Mouse (Mus musculus) forebrain, embryonic 12.5 days (tissue): ENCODE results near the gene Gm10203. TPM values are rescaled to one million over a fixed set of nuclear protein-coding genes. Genes with fewer than 3 reads are reported as not detected.
"Not testable (repeated sequence)": the region's sequence is repeated elsewhere in the genome, so short reads cannot be mapped to it uniquely, and the experiment has no call there.

Source experiments
- ATAC-seq: fragments of 200-750 bp; cut with Nextera tagmentation; 2 replicates; pipeline ENCODE4 v1.8.0; 2017; ENCODE audit warnings: moderate TSS enrichment; ENCODE audit not compliant: low FRiP score
- H3K27ac ChIP-seq: fragments of 300-500 bp; sonication (generic); 2 replicates; pipeline ENCODE4 v1.5.1; 2016; ENCODE audit warnings: mild to moderate bottlenecking
- H3K27me3 ChIP-seq: fragments of 300-500 bp; sonication (generic); 2 replicates; pipeline ENCODE4 v1.6.1; 2016; ENCODE audit warnings: mild to moderate bottlenecking
- H3K36me3 ChIP-seq: fragments of 300-500 bp; sonication (generic); replicated peaks from 2 replicates; pipeline ENCODE4 v1.6.1; 2016; ENCODE audit warnings: mild to moderate bottlenecking
- H3K4me1 ChIP-seq: fragments of 300-500 bp; sonication (generic); 2 replicates; pipeline ENCODE4 v1.6.1; 2016
- H3K4me2 ChIP-seq: fragments of 300-500 bp; sonication (generic); 2 replicates; pipeline ENCODE4 v1.6.1; 2016; ENCODE audit warnings: mild to moderate bottlenecking, moderate library complexity
- H3K4me3 ChIP-seq: fragments of 300-500 bp; sonication (generic); replicated peaks from 2 replicates; pipeline ENCODE4 v1.5.1; 2016; ENCODE audit warnings: mild to moderate bottlenecking
- H3K9ac ChIP-seq: fragments of 300-500 bp; sonication (generic); 2 replicates; pipeline ENCODE4 v1.6.1; 2016; ENCODE audit warnings: mild to moderate bottlenecking
- H3K9me3 ChIP-seq: fragments of 300-500 bp; sonication (generic); 2 replicates; pipeline ENCODE4 v1.6.1; 2016
- WGBS: fragments of 180-500 bp; shearing (Covaris S2); methylation state at CpG from one replicate; pipeline ENCODE4 v1.1.7; 2016; 5-methylcytosine and 5-hydroxymethylcytosine counted together
- polyA plus RNA-seq: library from polyadenylated mRNA; unstranded; fragments of >200 nt; fragmentation: Nextera tagmentation; extraction: Ambion mirVana; gene quantifications from 2 replicates; pipeline ENCODE4 v1.2.1, GENCODE M21; 2016

Gm10203 gene
- polyA plus RNA-seq, 1 experiment from 2014 or later = not detected

DNA sequence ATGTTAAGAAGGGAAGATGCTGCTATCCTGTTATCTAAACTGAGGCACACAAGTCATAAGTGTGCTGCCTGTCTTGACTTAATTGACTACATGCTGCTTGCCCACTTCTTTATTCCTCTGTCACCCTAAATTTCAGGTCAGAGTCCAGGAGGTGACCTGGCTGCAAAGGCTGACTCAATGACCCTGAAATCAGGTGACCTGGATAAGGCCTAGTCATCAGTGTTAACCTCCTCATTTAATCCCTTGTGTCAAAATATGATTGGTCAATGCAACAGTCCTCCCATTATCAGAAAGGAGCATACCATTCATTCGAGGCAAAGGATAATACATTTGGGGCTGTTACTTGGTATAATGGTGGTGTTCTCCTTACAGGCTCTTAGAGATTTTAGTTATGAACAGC is 9.5 kb downstream of the Gm10203 start, which contains the start of gene Etfbkmt:
Gene Etfbkmt, plus strand, starts transcription at position 379 of the 400 bp plus-strand sequence.
- ATAC-seq = no peak
- Histone ChIP-seq H3K9ac (no peak within 1 kb of the TSS), H3K4me2 (no peak within 1 kb of the TSS), H3K27ac (no peak within 1 kb of the TSS), H3K36me3 (0 out of 2 replicates have a peak, but pooled peaks cover 5% of the 10 kb centered on the region), H3K4me3 (no peak within 1 kb of the TSS), H3K27me3 (no peaks in the 10 kb centered on the region), H3K4me1 (peaks cover 14% of the 10 kb centered on the region), H3K9me3 (no peaks in the 10 kb centered on the region)
- 86% methylated on average over 1 of the region's 1 CpGs for WGBS

DNA sequence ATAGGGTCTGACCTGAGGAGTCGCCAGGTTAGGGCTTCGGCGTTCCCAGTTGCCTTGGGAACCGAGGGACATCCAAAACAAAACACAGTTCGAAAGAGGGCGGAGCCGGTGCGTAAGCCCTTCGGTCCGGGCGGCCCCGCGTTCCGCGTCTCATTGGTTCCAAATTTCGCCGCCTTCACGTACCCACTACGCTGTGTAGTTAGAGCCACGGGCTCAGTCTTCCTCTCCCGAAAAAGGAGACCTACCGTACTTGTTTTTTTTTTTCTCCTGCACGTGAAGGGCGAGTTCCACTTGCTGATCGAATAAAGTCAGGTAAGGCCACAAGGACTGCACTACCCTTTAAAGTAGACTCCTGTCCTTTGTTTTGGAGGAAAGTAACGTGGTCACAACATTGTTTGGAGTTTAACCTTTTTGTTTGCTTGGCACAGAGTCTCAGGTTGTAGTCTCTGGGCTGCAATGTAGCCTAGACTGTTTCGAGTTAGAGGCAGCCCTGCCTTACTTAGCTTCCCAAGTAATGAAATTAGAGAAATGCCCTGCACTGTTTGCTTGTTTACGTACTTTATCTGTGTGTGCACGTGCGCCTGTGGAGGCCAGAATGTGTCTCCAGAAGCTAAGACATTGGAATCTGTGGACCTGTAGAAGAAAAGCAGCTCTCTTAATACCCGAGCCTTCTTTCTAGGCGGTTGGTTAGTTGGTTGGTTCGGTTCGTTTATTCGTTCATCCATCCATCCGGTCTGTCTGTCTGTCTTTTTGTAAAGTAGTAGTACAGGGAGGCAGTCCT is 11.6 kb downstream of the Gm10203 start:
- Histone ChIP-seq H3K27me3 (no peaks in the 10 kb centered on the region), H3K36me3 (peaks cover 11% of the 10 kb centered on the region; the same call in 1 of the 2 replicates), H3K4me3 (peak overlapping the region; percentile 46), H3K27ac (no peak overlapping the region), H3K4me1 (peaks cover 9% of the 10 kb centered on the region; the same call in 1 of the 2 replicates), H3K4me2 (peak overlapping the region; percentile 66), H3K9me3 (no peaks in the 10 kb centered on the region), H3K9ac (peak overlapping the region; percentile 54)
- ATAC-seq = peak; percentile 89
- WGBS = 5% methylated on average over 36 of the region's 36 CpGs

DNA sequence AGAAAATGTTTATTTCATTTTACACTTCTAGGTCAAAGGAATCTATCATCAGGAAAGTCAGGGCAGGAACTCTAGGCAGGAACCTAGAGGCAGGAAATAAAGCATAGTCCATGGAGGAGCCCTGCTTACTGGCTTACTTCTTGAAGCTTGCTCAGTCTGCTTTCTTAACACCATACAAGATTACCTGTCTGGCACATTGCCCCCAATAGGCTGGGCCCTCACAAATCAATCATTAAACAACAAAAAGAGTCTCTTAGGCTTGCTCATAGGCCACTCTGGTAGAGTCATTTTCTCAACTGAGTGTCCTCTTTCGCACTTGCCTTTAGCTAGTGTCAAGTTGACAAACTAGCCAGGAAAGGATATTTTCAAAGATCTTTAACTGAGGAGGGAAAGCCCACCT is 15.2 kb downstream of the Gm10203 start:
- H3K36me3 ChIP-seq = peaks cover 11% of the 10 kb centered on the region; the same call in 1 of the 2 replicates
- H3K9me3 ChIP-seq = no peaks in the 10 kb centered on the region
- H3K27ac ChIP-seq = no peak overlapping the region
- H3K27me3 ChIP-seq = no peaks in the 10 kb centered on the region
- peaks cover 9% of the 10 kb centered on the region; the same call in 1 of the 2 replicates for H3K4me1 ChIP-seq
- ATAC-seq = no peak
- H3K9ac ChIP-seq = no peak overlapping the region
- H3K4me2 ChIP-seq = no peak overlapping the region
- WGBS = 93% methylated on average over 1 of the region's 1 CpGs
- H3K4me3 ChIP-seq = no peak overlapping the region

DNA sequence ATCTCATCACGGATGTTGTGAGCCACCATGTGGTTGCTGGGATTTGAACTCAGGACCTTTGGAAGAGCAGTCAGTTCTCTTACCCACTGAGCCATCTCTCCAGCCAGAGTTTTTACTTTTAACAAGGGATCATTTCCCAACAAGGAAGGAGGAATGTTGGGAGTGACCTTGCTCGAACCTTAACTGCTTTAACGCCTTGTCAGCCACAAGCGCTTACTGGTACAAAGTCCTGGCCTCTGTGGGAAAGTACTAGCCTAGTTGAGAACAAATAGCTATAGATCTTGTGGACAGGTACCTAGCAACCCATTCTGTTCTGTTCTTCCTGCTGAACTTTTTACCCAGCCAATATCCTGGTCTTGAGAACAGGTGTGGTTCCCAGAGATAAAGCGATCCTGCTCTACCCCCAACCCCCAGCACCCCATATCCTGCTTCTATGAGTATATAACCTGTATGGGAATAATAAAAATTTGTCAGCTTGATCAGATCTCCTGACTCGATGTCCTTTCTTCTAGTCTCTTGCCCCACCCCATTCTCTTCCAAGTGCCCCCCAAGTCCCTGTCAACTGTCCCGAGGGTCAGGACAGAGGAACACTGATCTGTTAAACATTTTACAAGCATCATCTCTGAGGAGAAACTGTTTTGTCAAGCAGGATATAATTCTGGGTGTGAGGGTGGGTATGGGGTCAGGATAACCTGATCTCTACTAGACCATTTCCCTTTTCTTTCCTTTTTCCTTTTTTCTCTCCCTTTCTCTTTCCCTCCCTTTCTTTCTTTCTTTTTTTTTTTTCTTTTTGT is 18.7 kb downstream of the Gm10203 start:
- Histone ChIP-seq H3K36me3 (peaks cover 23% of the 10 kb centered on the region), H3K9ac (no peak overlapping the region), H3K9me3 (no peaks in the 10 kb centered on the region), H3K27me3 (no peaks in the 10 kb centered on the region), H3K4me3 (no peak overlapping the region), H3K4me1 (0 out of 2 replicates have a peak, but pooled peaks cover under 1% of the 10 kb centered on the region), H3K4me2 (no peak overlapping the region), H3K27ac (no peak overlapping the region)
- 92% methylated on average over 7 of the region's 7 CpGs for WGBS
- no peak for ATAC-seq

DNA sequence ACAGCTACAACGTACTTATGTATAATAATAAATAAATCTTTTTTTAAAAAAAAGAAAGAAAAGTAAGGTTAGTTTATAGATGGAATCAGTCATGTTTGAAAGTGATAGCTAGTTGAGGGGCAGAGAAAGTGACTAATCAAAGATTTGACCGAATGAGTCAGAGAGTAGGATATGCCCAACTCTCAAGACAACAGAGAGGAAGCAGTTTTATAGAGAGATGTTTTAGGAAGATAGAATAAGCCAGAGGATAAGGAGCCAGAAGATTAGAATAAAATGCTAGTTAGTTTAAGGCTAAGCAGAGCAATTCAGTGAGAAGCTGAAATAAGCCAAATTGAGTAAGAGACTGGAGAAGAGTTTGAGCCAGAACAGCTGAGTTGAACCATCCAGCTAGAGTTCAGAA is 22.1 kb downstream of the Gm10203 start:
- no peak overlapping the region for H3K4me3 ChIP-seq
- peaks cover 15% of the 10 kb centered on the region for H3K4me1 ChIP-seq
- peaks cover 22% of the 10 kb centered on the region for H3K36me3 ChIP-seq
- no peaks in the 10 kb centered on the region for H3K27me3 ChIP-seq
- H3K27ac ChIP-seq = no peak overlapping the region
- 91% methylated on average over 2 of the region's 2 CpGs for WGBS
- no peaks in the 10 kb centered on the region for H3K9me3 ChIP-seq
- H3K9ac ChIP-seq = no peak overlapping the region
- no peak overlapping the region for H3K4me2 ChIP-seq
- no peak for ATAC-seq

DNA sequence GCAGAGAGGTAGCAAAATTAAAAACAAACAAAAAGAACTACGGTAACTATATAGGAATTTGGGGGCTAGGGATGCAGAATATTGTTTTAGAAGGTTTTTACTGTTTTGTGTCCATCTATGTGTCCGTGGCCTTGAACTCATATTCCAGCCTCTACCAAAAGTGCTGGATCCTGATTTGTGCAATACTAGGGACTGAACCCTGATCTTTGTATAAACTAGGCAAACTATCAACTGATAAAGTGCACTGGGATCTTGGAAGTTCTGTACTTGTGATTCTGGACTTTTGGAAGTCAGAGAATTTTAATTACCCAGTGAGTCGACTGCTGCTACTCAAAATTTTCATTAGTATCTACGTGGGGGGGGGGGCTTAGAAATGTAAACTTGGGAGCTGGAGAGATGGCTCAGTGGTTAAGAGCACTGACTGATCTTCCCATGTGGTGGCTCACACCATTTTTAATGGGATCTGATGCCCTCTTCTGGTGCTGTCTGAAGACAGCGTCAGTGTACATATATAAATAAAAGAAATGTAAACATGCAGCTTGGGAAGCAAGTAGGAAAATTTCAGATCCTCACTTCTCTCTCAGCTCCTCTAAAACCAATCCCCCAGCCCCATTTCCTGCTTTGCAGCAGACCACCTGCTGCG is 23.6 kb downstream of the Gm10203 start:
- Histone ChIP-seq H3K27me3 (no peaks in the 10 kb centered on the region), H3K9ac (no peak overlapping the region), H3K4me1 (peaks cover 15% of the 10 kb centered on the region), H3K4me2 (no peak overlapping the region), H3K36me3 (peaks cover 31% of the 10 kb centered on the region), H3K4me3 (no peak overlapping the region), H3K9me3 (no peaks in the 10 kb centered on the region), H3K27ac (0 out of 2 replicates have a peak overlapping the region, but pooled peaks have one; percentile 21)
- WGBS = 45% methylated on average over 6 of the region's 6 CpGs
- ATAC-seq = no peak

DNA sequence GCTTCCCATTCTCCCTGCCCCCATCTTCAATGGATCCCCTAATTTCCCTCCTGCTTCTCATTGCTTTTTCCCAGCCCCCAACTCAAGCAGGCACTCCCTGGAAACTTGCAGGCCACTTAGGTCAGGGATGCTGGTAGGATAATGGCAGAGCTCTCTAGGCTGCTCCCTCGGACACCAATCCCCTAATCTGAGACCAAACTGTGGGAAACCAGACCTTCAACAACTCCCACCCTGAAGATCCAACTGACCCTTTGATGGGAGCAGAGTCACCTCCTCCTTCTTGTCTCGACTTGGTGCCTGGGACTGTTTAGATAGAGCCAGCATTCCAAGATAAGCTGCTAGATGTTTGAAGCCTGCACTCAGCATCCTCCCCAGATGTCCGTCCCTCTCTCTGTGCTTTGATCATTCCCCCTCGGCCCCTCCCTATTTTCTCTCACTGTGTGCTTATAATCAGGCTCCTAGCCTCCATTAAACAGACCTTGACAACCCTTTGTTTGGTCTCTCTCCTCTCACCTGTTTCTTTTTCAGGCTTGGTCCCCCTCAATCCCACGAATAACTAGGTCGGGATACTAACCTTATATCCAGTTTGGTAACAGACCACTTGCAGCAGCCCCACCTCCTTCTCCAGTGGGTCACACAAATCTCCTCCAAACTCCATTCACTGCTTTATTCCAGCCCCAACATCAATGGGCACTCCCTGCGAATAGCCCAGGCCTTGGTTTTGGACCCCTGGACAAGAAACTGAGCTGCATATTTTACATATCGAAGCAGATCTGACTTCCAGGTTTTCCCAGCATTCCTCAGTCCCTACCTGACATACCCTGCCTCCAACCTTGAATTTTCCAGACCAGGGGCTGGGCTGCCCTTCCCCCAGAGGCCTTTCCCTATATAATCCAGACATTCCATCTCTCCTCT is 24.4 kb downstream of the Gm10203 start:
- no peaks in the 10 kb centered on the region for H3K9me3 ChIP-seq
- H3K27ac ChIP-seq = 0 out of 2 replicates have a peak overlapping the region, but pooled peaks have one; percentile 21
- H3K9ac ChIP-seq = no peak overlapping the region
- 0 out of 2 replicates have a peak, but pooled peaks have one; percentile 36 for ATAC-seq
- no peaks in the 10 kb centered on the region for H3K27me3 ChIP-seq
- H3K4me3 ChIP-seq = no peak overlapping the region
- H3K36me3 ChIP-seq = peaks cover 36% of the 10 kb centered on the region
- H3K4me2 ChIP-seq = no peak overlapping the region
- WGBS = 18% methylated on average over 8 of the region's 8 CpGs
- peaks cover 15% of the 10 kb centered on the region for H3K4me1 ChIP-seq

DNA sequence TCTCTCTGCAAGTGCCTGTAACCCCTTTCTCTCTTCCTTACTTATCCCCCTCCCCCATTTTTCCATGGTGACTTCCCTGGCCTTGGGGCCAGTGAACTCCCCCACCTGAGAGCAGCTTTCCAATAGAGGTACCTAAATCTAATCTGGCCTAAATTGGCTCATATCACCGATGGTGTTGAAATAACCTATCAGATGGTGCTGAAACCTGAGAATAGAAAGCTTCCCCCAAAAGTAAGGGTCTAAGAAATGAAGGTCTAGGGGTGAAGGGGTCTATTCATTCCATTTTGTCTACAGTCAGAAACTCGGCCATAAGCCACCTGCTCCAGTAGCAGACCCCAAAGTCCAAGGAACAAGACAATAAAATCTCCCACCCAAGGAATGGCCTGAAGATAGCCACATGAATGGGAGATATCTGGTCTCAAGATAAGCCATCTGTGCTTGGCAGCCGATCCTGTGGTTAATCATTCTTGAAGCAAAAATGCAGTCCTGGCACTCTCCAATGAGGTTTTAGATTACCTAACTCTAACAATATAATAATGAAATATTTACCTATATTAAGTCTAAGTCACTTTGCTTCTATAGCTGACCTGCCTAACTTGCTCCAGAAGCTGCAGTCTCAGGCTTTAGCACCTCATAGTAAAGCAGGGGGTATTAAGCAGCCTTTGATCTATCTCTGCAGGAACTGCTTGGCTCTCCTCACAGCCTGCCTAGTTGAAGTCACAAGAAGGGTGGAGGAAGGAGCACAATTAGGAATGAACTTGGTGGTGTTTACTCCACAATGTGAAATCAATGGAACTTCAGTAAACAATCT is 25.3 kb downstream of the Gm10203 start:
- Histone ChIP-seq H3K36me3 (peaks cover 43% of the 10 kb centered on the region), H3K9ac (no peak overlapping the region), H3K4me1 (peaks cover 15% of the 10 kb centered on the region), H3K9me3 (no peaks in the 10 kb centered on the region), H3K27ac (0 out of 2 replicates have a peak overlapping the region, but pooled peaks have one; percentile 21), H3K4me3 (no peak overlapping the region), H3K4me2 (no peak overlapping the region), H3K27me3 (no peaks in the 10 kb centered on the region)
- WGBS = 69% methylated on average over 3 of the region's 3 CpGs
- no peak for ATAC-seq

DNA sequence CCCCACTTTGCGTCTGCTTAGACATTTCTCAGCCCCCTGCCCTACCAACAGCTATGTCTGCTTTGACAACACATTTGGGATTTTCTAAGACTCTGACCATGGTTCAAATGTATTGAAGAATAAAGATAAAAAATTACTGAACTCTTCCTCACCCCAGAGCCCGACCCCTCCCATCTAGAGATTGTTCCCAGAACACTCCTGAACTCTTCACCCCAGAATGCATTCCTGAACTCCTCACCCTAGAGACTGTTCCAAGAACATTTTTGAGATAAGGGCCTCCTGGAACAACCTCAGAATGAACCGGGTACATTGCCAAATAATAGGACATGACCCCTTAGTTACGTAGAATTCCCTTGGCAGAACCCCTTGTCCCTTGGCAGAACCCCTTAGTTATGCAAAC is 37.1 kb downstream of the Gm10203 start:
- H3K27ac ChIP-seq, H3K9me3 ChIP-seq, H3K4me1 ChIP-seq, H3K4me2 ChIP-seq, H3K4me3 ChIP-seq, ATAC-seq, H3K27me3 ChIP-seq, H3K9ac ChIP-seq: not testable (repeated sequence)
- H3K36me3 ChIP-seq = peaks cover 54% of the 10 kb centered on the region
- WGBS = 90% methylated on average over 3 of the region's 4 CpGs

DNA sequence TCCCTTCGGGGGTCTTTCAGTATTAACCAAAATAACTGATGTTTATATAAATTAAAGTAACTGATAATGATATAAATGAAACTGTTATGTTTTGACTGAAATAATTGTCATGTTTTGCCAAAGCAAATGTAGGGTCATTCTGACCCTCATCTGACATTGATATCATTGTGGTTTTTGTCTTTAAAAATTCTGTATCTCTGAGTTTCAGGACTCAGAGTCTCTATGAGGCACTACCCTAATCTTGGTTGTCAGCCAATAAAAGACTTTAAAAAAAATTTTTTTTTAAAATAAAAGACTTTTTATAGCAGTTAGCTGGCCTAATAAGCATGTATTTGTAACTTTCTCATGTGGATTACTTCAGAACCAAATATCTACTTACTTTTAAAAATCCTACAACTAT is 37.7 kb downstream of the Gm10203 start:
- WGBS = 94% methylated on average over 1 of the region's 1 CpGs
- no peaks in the 10 kb centered on the region for H3K4me1 ChIP-seq
- H3K9ac ChIP-seq = no peak overlapping the region
- no peak overlapping the region for H3K27ac ChIP-seq
- no peak overlapping the region for H3K4me2 ChIP-seq
- H3K4me3 ChIP-seq = no peak overlapping the region
- H3K9me3 ChIP-seq = no peaks in the 10 kb centered on the region
- peaks cover 48% of the 10 kb centered on the region for H3K36me3 ChIP-seq
- no peaks in the 10 kb centered on the region for H3K27me3 ChIP-seq
- no peak for ATAC-seq

DNA sequence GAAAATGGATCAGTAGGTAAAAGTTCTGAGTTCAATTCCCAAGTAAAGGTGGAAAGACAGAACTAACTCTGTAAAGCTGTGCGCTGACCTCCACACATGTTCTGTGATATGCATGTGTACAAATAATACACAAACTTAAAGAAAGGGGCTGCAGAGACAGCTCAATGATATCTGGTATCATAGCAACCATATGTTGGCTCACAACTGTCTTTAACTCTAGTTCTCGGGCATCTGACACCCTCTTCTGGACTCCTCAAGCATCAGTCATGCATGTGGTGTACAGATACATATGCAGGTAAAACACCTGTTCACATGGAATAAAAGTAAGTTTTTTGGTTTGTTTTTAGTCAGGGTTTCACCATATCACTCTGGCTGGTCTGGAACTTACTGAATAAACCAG is 38.5 kb downstream of the Gm10203 start:
- H3K27ac ChIP-seq = no peak overlapping the region
- no peak overlapping the region for H3K4me2 ChIP-seq
- no peaks in the 10 kb centered on the region for H3K4me1 ChIP-seq
- 91% methylated on average over 2 of the region's 2 CpGs for WGBS
- no peak overlapping the region for H3K9ac ChIP-seq
- H3K4me3 ChIP-seq = no peak overlapping the region
- no peak for ATAC-seq
- no peaks in the 10 kb centered on the region for H3K9me3 ChIP-seq
- H3K36me3 ChIP-seq = peaks cover 45% of the 10 kb centered on the region
- no peaks in the 10 kb centered on the region for H3K27me3 ChIP-seq
